Mouse (Mus musculus) liver, embryonic 11.5 days (tissue): Measurements from ENCODE around the gene Scarf1. TPM values are rescaled to one million over a fixed set of nuclear protein-coding genes. Genes with fewer than 3 reads are reported as not detected.
A peak's percentile ranks its signal among the peaks of the same experiment; 100 is the strongest.

Experiments used
- ATAC-seq: fragments of 200-750 bp; cut with Nextera tagmentation; replicated peaks from 2 replicates; pipeline ENCODE4 v1.8.0; 2017; ENCODE audit warnings: moderate number of reproducible peaks, mild to moderate bottlenecking, moderate TSS enrichment, moderate library complexity; ENCODE audit not compliant: low FRiP score
- DNase-seq: peaks from one replicate; pipeline ENCODE4 v3.0.0-alpha.2; 2017; ENCODE audit warnings: low spot score
- H3K27ac ChIP-seq: fragments of 300-500 bp; sonication (generic); 2 replicates; pipeline ENCODE4 v1.5.1; 2014; ENCODE audit warnings: mild to moderate bottlenecking, low read depth, low read length, control low read depth
- H3K27me3 ChIP-seq: fragments of 300-500 bp; sonication (generic); replicated peaks from 2 replicates; pipeline ENCODE4 v1.6.1; 2014; ENCODE audit warnings: low read length, mixed read lengths; ENCODE audit not compliant: control insufficient read depth, insufficient read depth
- H3K36me3 ChIP-seq: fragments of 300-500 bp; sonication (generic); 2 replicates; pipeline ENCODE4 v1.6.1; 2014; ENCODE audit warnings: mild to moderate bottlenecking, low read length, moderate library complexity, mixed read lengths; ENCODE audit not compliant: control insufficient read depth, insufficient read depth
- H3K4me1 ChIP-seq: fragments of 300-500 bp; sonication (generic); replicated peaks from 2 replicates; pipeline ENCODE4 v1.6.1; 2014; ENCODE audit warnings: low read length, mixed read lengths; ENCODE audit not compliant: control insufficient read depth, insufficient read depth
- H3K4me2 ChIP-seq: fragments of 300-500 bp; sonication (generic); 2 replicates; pipeline ENCODE4 v1.6.1; 2014; ENCODE audit warnings: mild to moderate bottlenecking, control low read depth, moderate library complexity
- H3K4me3 ChIP-seq: fragments of 300-500 bp; sonication (generic); 2 replicates; pipeline ENCODE4 v1.5.1; 2014; ENCODE audit warnings: low read depth, low read length, control low read depth
- H3K9ac ChIP-seq: fragments of 300-500 bp; sonication (generic); 2 replicates; pipeline ENCODE4 v1.6.1; 2014; ENCODE audit warnings: low read depth, low read length, control low read depth
- H3K9me3 ChIP-seq: fragments of 300-500 bp; sonication (generic); 2 replicates; pipeline ENCODE4 v1.6.1; 2016; ENCODE audit warnings: low read length, inconsistent platforms, mixed read lengths; ENCODE audit not compliant: control insufficient read depth
- WGBS: fragments of 180-500 bp; shearing (Covaris S2); extraction: QIAGEN DNeasy Blood & Tissue Kit; methylation state at CpG from one replicate; pipeline ENCODE4 v1.1.7; 2014; 5-methylcytosine and 5-hydroxymethylcytosine counted together
- polyA plus RNA-seq: library from polyadenylated mRNA; unstranded; fragments of >200 nt; fragmentation: Nextera tagmentation; extraction: Ambion mirVana; gene quantifications from 2 replicates; pipeline ENCODE4 v1.2.1, GENCODE M21; 2014

The Scarf1 gene
- polyA plus RNA-seq, 1 experiment from 2014 or later = 7.0 TPM

GRCm38 (mm10) chr11:75538184-75538969, 25.0 kb downstream of the Scarf1 start:
- ATAC-seq (no peak; the same call in 1 of the 2 replicates), DNase-seq (no peak)
- 67% methylated on average over 9 of the region's 9 CpGs for WGBS
- Histone ChIP-seq H3K9ac (no peak overlapping the region; the same call in 1 of the 2 replicates), H3K4me1 (peaks cover 34% of the 10 kb centered on the region), H3K27me3 (no peaks in the 10 kb centered on the region), H3K4me3 (no peak overlapping the region), H3K4me2 (peak overlapping the region; percentile 5), H3K9me3 (no peaks in the 10 kb centered on the region), H3K36me3 (no peaks in the 10 kb centered on the region), H3K27ac (peak overlapping the region; percentile 11; the same call in 1 of the 2 replicates)

- Histone ChIP-seq H3K36me3 (no peaks in the 10 kb centered on the region), H3K27ac (no peak overlapping the region), H3K4me3 (no peak overlapping the region), H3K4me2 (no peak overlapping the region), H3K9me3 (no peaks in the 10 kb centered on the region), H3K27me3 (no peaks in the 10 kb centered on the region), H3K9ac (no peak overlapping the region; the same call in 1 of the 2 replicates), H3K4me1 (peaks cover 34% of the 10 kb centered on the region)
- DNase-seq (no peak), ATAC-seq (no peak)
- WGBS = 79% methylated on average over 13 of the region's 13 CpGs
These were observed 25.6 kb downstream of the Scarf1 start for GRCm38 (mm10) chr11:75538970-75539299.

- 83% methylated on average over 8 of the region's 8 CpGs for WGBS
These were observed 26.9 kb downstream of the Scarf1 start for GRCm38 (mm10) chr11:75540209-75540608.

GRCm38 (mm10) chr11:75540710-75541581, 27.6 kb downstream of the Scarf1 start:
- no peaks in the 10 kb centered on the region for H3K27me3 ChIP-seq
- H3K4me2 ChIP-seq = peak overlapping the region; percentile 28
- peak overlapping the region; percentile 71 for H3K27ac ChIP-seq
- ATAC-seq = 0 out of 2 replicates have a peak, but pooled peaks have one; percentile 22
- no peaks in the 10 kb centered on the region for H3K36me3 ChIP-seq
- H3K4me1 ChIP-seq = peaks cover 20% of the 10 kb centered on the region
- no peak overlapping the region for H3K9ac ChIP-seq
- WGBS = 52% methylated on average over 19 of the region's 19 CpGs
- H3K4me3 ChIP-seq = no peak overlapping the region
- H3K9me3 ChIP-seq = no peaks in the 10 kb centered on the region
- no peak for DNase-seq

More at GRCm38 (mm10) chr11:75540209-75540608, 26.9 kb downstream of the Scarf1 start:
- Histone ChIP-seq H3K36me3 (no peaks in the 10 kb centered on the region), H3K27me3 (no peaks in the 10 kb centered on the region), H3K9me3 (no peaks in the 10 kb centered on the region), H3K27ac (peak overlapping the region; percentile 71; the same call in 1 of the 2 replicates), H3K4me1 (peaks cover 24% of the 10 kb centered on the region), H3K9ac (no peak overlapping the region), H3K4me3 (no peak overlapping the region), H3K4me2 (no peak overlapping the region)
- no peak for DNase-seq
- ATAC-seq = no peak

GRCm38 (mm10) chr11:75544713-75545112, 31.4 kb downstream of the Scarf1 start:
- H3K4me1 ChIP-seq = peaks cover 16% of the 10 kb centered on the region
- no peaks in the 10 kb centered on the region for H3K36me3 ChIP-seq
- no peaks in the 10 kb centered on the region for H3K27me3 ChIP-seq
- ATAC-seq (no peak), DNase-seq (no peak)
- H3K4me3 ChIP-seq = no peak overlapping the region
- no peak overlapping the region for H3K27ac ChIP-seq
- H3K9ac ChIP-seq = no peak overlapping the region
- no peaks in the 10 kb centered on the region for H3K9me3 ChIP-seq
- no peak overlapping the region for H3K4me2 ChIP-seq
- WGBS = 87% methylated on average over 9 of the region's 9 CpGs

GRCm38 (mm10) chr11:75546057-75546456, 32.7 kb downstream of the Scarf1 start:
- Histone ChIP-seq H3K4me3 (no peak overlapping the region), H3K4me2 (peak overlapping the region; percentile 40), H3K4me1 (peaks cover 15% of the 10 kb centered on the region), H3K27me3 (no peaks in the 10 kb centered on the region), H3K9ac (no peak overlapping the region), H3K9me3 (no peaks in the 10 kb centered on the region), H3K27ac (no peak overlapping the region), H3K36me3 (no peaks in the 10 kb centered on the region)
- 60% methylated on average over 4 of the region's 4 CpGs for WGBS
- DNase-seq = no peak
- peak; percentile 71 for ATAC-seq

- no peak overlapping the region for H3K4me2 ChIP-seq
- 47% methylated on average over 5 of the region's 5 CpGs for WGBS
- H3K27ac ChIP-seq = no peak overlapping the region
- H3K9ac ChIP-seq = no peak overlapping the region
- H3K9me3 ChIP-seq = no peaks in the 10 kb centered on the region
- H3K4me3 ChIP-seq = no peak overlapping the region
- H3K4me1 ChIP-seq = peaks cover 12% of the 10 kb centered on the region
- no peaks in the 10 kb centered on the region for H3K27me3 ChIP-seq
- H3K36me3 ChIP-seq = no peaks in the 10 kb centered on the region
- DNase-seq (no peak), ATAC-seq (peak; percentile 23; the same call in 1 of the 2 replicates)
These were observed 36.3 kb downstream of the Scarf1 start for GRCm38 (mm10) chr11:75549658-75550111.

- ATAC-seq (no peak), DNase-seq (no peak)
- Histone ChIP-seq H3K9me3 (no peaks in the 10 kb centered on the region), H3K4me3 (no peak overlapping the region), H3K9ac (no peak overlapping the region), H3K4me2 (no peak overlapping the region), H3K27me3 (no peaks in the 10 kb centered on the region), H3K4me1 (peaks cover 12% of the 10 kb centered on the region), H3K27ac (no peak overlapping the region), H3K36me3 (no peaks in the 10 kb centered on the region)
- 77% methylated on average over 12 of the region's 12 CpGs for WGBS
These were observed 37.0 kb downstream of the Scarf1 start for GRCm38 (mm10) chr11:75550200-75550946.
